ENCODE assay signal across 8 mouse cellular contexts in genomic region chr5:99479263-99480077, GRCm38 (mm10).
DNase-seq lines count a peak whose midpoint lies in the region; ATAC-seq and TF ChIP-seq lines count a peak whose summit lies in the region.

No protein-coding gene starts in this region.

- TF ChIP-seq CTCF in heart, postnatal 0 days (IDR thresholded peaks at IDR 0.05; ENCODE audit: low read depth), result no peak; the same call in 1 of the 2 replicates
- no peak; the same call in 1 of the 2 replicates for TF ChIP-seq CTCF in layer of hippocampus, adult 2 months (conservative IDR thresholded peaks at IDR 0.05)

- peak overlapping the region; percentile 9; the same call in 1 of the 2 replicates for H3K9ac ChIP-seq in embryonic facial prominence, embryonic 15.5 days
- H3K9ac ChIP-seq in heart, postnatal 0 days (replicated peaks; ENCODE audit: low read depth, low read length), result 0 out of 2 replicates have a peak overlapping the region, but pooled peaks have one; percentile 16
- H3K9ac ChIP-seq in lung, embryonic 15.5 days, result no peak overlapping the region

- peak overlapping the region; percentile 43 for H3K4me2 ChIP-seq in embryonic facial prominence, embryonic 15.5 days (replicated peaks)
- H3K4me2 ChIP-seq in heart, postnatal 0 days (ENCODE audit: low read depth, low read length), result peak overlapping the region; percentile 47
- peak overlapping the region; percentile 54 for H3K4me2 ChIP-seq in lung, embryonic 15.5 days

- ATAC-seq in embryonic facial prominence, embryonic 15.5 days (ENCODE audit: insufficient number of reproducible peaks, low FRiP score, low TSS enrichment, low read depth), result peak; percentile 81
- ATAC-seq in heart, postnatal 0 days (ENCODE audit: insufficient read depth, low read depth), result peak; percentile 59
- peak; percentile 74 for ATAC-seq in lung, embryonic 15.5 days (ENCODE audit: borderline replicate concordance, extremely low read depth, low FRiP score, low TSS enrichment)

- 4% methylated on average over 20 of the region's 20 CpGs for WGBS in embryonic facial prominence, embryonic 15.5 days
- 6% methylated on average over 20 of the region's 20 CpGs for WGBS in heart, postnatal 0 days
- WGBS in lung, embryonic 15.5 days, result 5% methylated on average over 20 of the region's 20 CpGs

- H3K4me3 ChIP-seq in embryonic facial prominence, embryonic 15.5 days (replicated peaks), result peak overlapping the region; percentile 13; the same call in 1 of the 2 replicates
- H3K4me3 ChIP-seq in heart, postnatal 0 days (ENCODE audit: low read depth, low read length), result peak overlapping the region; percentile 14; the same call in 1 of the 2 replicates
- peak overlapping the region; percentile 24; the same call in 1 of the 2 replicates for H3K4me3 ChIP-seq in layer of hippocampus, adult 2 months
- H3K4me3 ChIP-seq in lung, embryonic 15.5 days, result peak overlapping the region; percentile 19

- H3K27me3 ChIP-seq in embryonic facial prominence, embryonic 15.5 days, result no peaks in the 10 kb centered on the region
- no peaks in the 10 kb centered on the region for H3K27me3 ChIP-seq in heart, postnatal 0 days (ENCODE audit: control insufficient read depth, insufficient read depth, low read length)
- H3K27me3 ChIP-seq in lung, embryonic 15.5 days, result no peaks in the 10 kb centered on the region

- no peaks in the 10 kb centered on the region for H3K9me3 ChIP-seq in embryonic facial prominence, embryonic 15.5 days (replicated peaks)
- H3K9me3 ChIP-seq in heart, postnatal 0 days (replicated peaks; ENCODE audit: control insufficient read depth, low read length), result no peaks in the 10 kb centered on the region
- H3K9me3 ChIP-seq in lung, embryonic 15.5 days, result no peaks in the 10 kb centered on the region

- no peaks in the 10 kb centered on the region for H3K36me3 ChIP-seq in embryonic facial prominence, embryonic 15.5 days
- no peaks in the 10 kb centered on the region for H3K36me3 ChIP-seq in heart, postnatal 0 days (replicated peaks; ENCODE audit: control insufficient read depth, insufficient read depth, low read length)
- no peaks in the 10 kb centered on the region for H3K36me3 ChIP-seq in lung, embryonic 15.5 days

- peak overlapping the region; percentile 34; the same call in 1 of the 2 replicates for H3K27ac ChIP-seq in embryonic facial prominence, embryonic 15.5 days (replicated peaks)
- peak overlapping the region; percentile 64 for H3K27ac ChIP-seq in heart, postnatal 0 days (ENCODE audit: low read depth)
- H3K27ac ChIP-seq in layer of hippocampus, adult 2 months, result 0 out of 2 replicates have a peak overlapping the region, but pooled peaks have one; percentile 23
- peak overlapping the region; percentile 80 for H3K27ac ChIP-seq in lung, embryonic 15.5 days

- TF ChIP-seq EP300 in heart, postnatal 0 days (IDR thresholded peaks at IDR 0.05; ENCODE audit: low read depth), result no peak

- peak; percentile 6 for DNase-seq in ES-CJ7 (ENCODE audit: low read depth, low spot score)
- peak; percentile 55 to 67 for DNase-seq in adrenal gland, postnatal 36 days
- DNase-seq in heart, postnatal 0 days (ENCODE audit: low spot score), result peak; percentile 28
- peak; percentile 35 to 38 for DNase-seq in layer of hippocampus, adult 2 months (ENCODE audit: low spot score in 2 of 2)
- DNase-seq in ovary, postnatal 14 days (ENCODE audit: low spot score), result peak; percentile 18
- DNase-seq in yolk sac, embryonic 10.5 days (ENCODE audit: low spot score), result peak; percentile 26

- peaks cover 13% of the 10 kb centered on the region for H3K4me1 ChIP-seq in embryonic facial prominence, embryonic 15.5 days
- H3K4me1 ChIP-seq in heart, postnatal 0 days (ENCODE audit: control insufficient read depth, insufficient read depth), result peaks cover 28% of the 10 kb centered on the region
- peaks cover 20% of the 10 kb centered on the region for H3K4me1 ChIP-seq in lung, embryonic 15.5 days

Comparison
In these comparisons a context has a peak if more than half of its experiments do, and no peak if none do; other contexts are left out.
1. Peak in every context shown above with its lines: DNase-seq, ATAC-seq, H3K4me3 ChIP-seq and H3K27ac ChIP-seq.
2. DNase-seq: peak in every context shown above with its lines; median percentile 61 in adrenal gland, postnatal 36 days; 36 in layer of hippocampus, adult 2 months; 28 in heart, postnatal 0 days; 26 in yolk sac, embryonic 10.5 days; 18 in ovary, postnatal 14 days; 6 in ES-CJ7.
3. H3K27ac ChIP-seq: peak in every context shown above with its lines; median percentile 80 in lung, embryonic 15.5 days; 64 in heart, postnatal 0 days; 34 in embryonic facial prominence, embryonic 15.5 days; 23 in layer of hippocampus, adult 2 months.